Mouse (Mus musculus) midbrain, embryonic 11.5 days (tissue): Measurements from ENCODE around the gene Ryr3. TPM values are rescaled to one million over a fixed set of nuclear protein-coding genes. Genes with fewer than 3 reads are reported as not detected.

Experiments used
- ATAC-seq: fragments of 200-750 bp; cut with Nextera tagmentation; 2 replicates; pipeline ENCODE4 v1.8.0; 2017; ENCODE audit warnings: moderate TSS enrichment, moderate library complexity; ENCODE audit not compliant: low FRiP score
- DNase-seq: peaks from one replicate; pipeline ENCODE4 v3.0.0; 2015; ENCODE audit warnings: low spot score; ENCODE audit errors: missing footprints
- H3K27ac ChIP-seq: fragments of 300-500 bp; sonication (generic); 2 replicates; pipeline ENCODE4 v1.5.1; 2014; ENCODE audit warnings: low read depth, low read length
- H3K27me3 ChIP-seq: fragments of 300-500 bp; sonication (generic); 2 replicates; pipeline ENCODE4 v1.6.1; 2014; ENCODE audit warnings: mild to moderate bottlenecking, low read length, moderate library complexity, mixed read lengths; ENCODE audit not compliant: control insufficient read depth, insufficient read depth
- H3K36me3 ChIP-seq: fragments of 300-500 bp; sonication (generic); 2 replicates; pipeline ENCODE4 v1.6.1; 2014; ENCODE audit warnings: mild to moderate bottlenecking, low read length, moderate library complexity, mixed read lengths; ENCODE audit not compliant: control insufficient read depth, insufficient read depth
- H3K4me1 ChIP-seq: fragments of 300-500 bp; sonication (generic); 2 replicates; pipeline ENCODE4 v1.6.1; 2014; ENCODE audit warnings: low read length; ENCODE audit not compliant: control insufficient read depth, insufficient read depth
- H3K4me2 ChIP-seq: fragments of 300-500 bp; sonication (generic); 2 replicates; pipeline ENCODE4 v1.6.1; 2014; ENCODE audit warnings: mild to moderate bottlenecking, moderate library complexity
- H3K4me3 ChIP-seq: fragments of 300-500 bp; sonication (generic); 2 replicates; pipeline ENCODE4 v1.5.1; 2014; ENCODE audit warnings: low read depth, low read length
- H3K9ac ChIP-seq: fragments of 300-500 bp; sonication (generic); 2 replicates; pipeline ENCODE4 v1.6.1; 2014; ENCODE audit warnings: low read length
- H3K9me3 ChIP-seq: fragments of 300-500 bp; sonication (generic); 2 replicates; pipeline ENCODE4 v1.6.1; 2016; ENCODE audit warnings: low read length; ENCODE audit not compliant: control insufficient read depth
- WGBS: fragments of 180-500 bp; shearing (Covaris S2); extraction: QIAGEN DNeasy Blood & Tissue Kit; methylation state at CpG from one replicate; pipeline ENCODE4 v1.1.7; 2014; 5-methylcytosine and 5-hydroxymethylcytosine counted together
- polyA plus RNA-seq: library from polyadenylated mRNA; unstranded; fragments of >200 nt; fragmentation: Nextera tagmentation; extraction: Ambion mirVana; gene quantifications from 2 replicates; pipeline ENCODE4 v1.2.1, GENCODE M21; 2014

Gene Ryr3
- polyA plus RNA-seq, 1 experiment from 2014 or later: 1.4 TPM

- Histone ChIP-seq H3K4me2 (no peak overlapping the region), H3K9me3 (no peaks in the 10 kb centered on the region), H3K36me3 (no peaks in the 10 kb centered on the region), H3K9ac (no peak overlapping the region), H3K27me3 (no peaks in the 10 kb centered on the region), H3K4me3 (no peak overlapping the region), H3K4me1 (no peaks in the 10 kb centered on the region), H3K27ac (no peak overlapping the region)
- no peak for DNase-seq
- 100% methylated on average over 2 of the region's 2 CpGs for WGBS
- ATAC-seq: peak; percentile 38
These were observed 17.7 kb downstream of the Ryr3 start for GRCm38 (mm10) chr2:113199030-113199679.

DNA sequence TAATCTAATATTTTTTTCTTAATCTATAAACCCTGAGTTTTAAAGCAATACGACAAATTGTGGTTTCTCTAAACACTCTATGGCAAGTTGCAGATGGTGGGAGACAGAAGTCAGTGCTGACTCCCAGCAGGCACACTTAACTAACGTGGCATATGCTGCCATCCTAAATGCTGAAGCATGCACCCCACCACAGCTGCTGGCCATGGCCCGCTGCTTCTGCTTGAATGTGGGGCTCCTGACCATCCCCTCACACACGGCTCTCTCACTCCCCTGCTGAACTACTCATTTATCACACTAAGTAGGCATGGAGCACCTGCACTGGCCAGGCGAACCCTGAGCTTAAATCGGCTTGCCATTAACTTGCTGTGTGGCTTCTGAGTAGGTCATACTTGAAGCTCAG lies 29.7 kb downstream of the Ryr3 start:
- Histone ChIP-seq H3K4me3 (no peak overlapping the region), H3K27ac (no peak overlapping the region)
- 81% methylated on average over 6 of the region's 6 CpGs for WGBS

DNA sequence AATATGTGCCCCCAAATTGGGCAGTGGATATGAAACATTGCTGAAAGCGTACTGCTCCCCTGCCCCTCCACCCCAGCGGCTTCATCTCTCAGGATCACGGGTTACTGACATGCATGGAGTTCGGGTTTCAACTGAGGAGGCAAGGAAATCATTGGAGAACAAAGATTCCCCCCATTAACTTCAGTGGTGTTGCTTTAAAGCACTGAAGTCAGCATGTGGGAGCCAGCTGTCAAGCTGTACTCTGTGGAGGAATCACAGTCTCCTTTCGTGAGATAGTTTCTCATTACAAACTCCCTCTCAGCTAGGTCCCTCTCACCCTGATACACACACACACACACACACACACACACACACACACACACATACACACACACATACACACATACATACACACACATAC lies 35.2 kb downstream of the Ryr3 start:
- WGBS: 60% methylated on average over 5 of the region's 5 CpGs
- DNase-seq: no peak

More for the DNA sequence above, 29.7 kb downstream of the Ryr3 start:
- ATAC-seq (no peak), DNase-seq (no peak)
- Histone ChIP-seq H3K9me3 (no peaks in the 10 kb centered on the region), H3K36me3 (no peaks in the 10 kb centered on the region), H3K27me3 (no peaks in the 10 kb centered on the region), H3K4me2 (no peak overlapping the region), H3K9ac (no peak overlapping the region), H3K4me1 (no peaks in the 10 kb centered on the region)

GRCm38 (mm10) chr2:113178047-113178446 lies 38.8 kb downstream of the Ryr3 start:
- H3K9me3 ChIP-seq: no peaks in the 10 kb centered on the region
- no peak overlapping the region for H3K4me2 ChIP-seq
- H3K27ac ChIP-seq: no peak overlapping the region
- H3K4me1 ChIP-seq: no peaks in the 10 kb centered on the region
- no peak overlapping the region for H3K9ac ChIP-seq
- H3K27me3 ChIP-seq: no peaks in the 10 kb centered on the region
- ATAC-seq (no peak), DNase-seq (no peak)
- H3K4me3 ChIP-seq: no peak overlapping the region
- no peaks in the 10 kb centered on the region for H3K36me3 ChIP-seq

More for the DNA sequence above, 35.2 kb downstream of the Ryr3 start:
- Histone ChIP-seq H3K9me3 (no peaks in the 10 kb centered on the region), H3K9ac (no peak overlapping the region), H3K27ac (no peak overlapping the region), H3K27me3 (no peaks in the 10 kb centered on the region), H3K4me1 (no peaks in the 10 kb centered on the region), H3K4me3 (no peak overlapping the region), H3K36me3 (no peaks in the 10 kb centered on the region), H3K4me2 (no peak overlapping the region)
- ATAC-seq: no peak

- 60% methylated on average over 5 of the region's 5 CpGs for WGBS
- no peak overlapping the region for H3K4me3 ChIP-seq
- H3K27me3 ChIP-seq: no peaks in the 10 kb centered on the region
- no peaks in the 10 kb centered on the region for H3K36me3 ChIP-seq
- ATAC-seq: no peak
- H3K27ac ChIP-seq: no peak overlapping the region
- no peak overlapping the region for H3K4me2 ChIP-seq
- no peak for DNase-seq
- no peak overlapping the region for H3K9ac ChIP-seq
- no peaks in the 10 kb centered on the region for H3K9me3 ChIP-seq
- H3K4me1 ChIP-seq: no peaks in the 10 kb centered on the region
These were observed 40.6 kb downstream of the Ryr3 start for GRCm38 (mm10) chr2:113176337-113176736.

- 92% methylated on average over 4 of the region's 4 CpGs for WGBS
- Histone ChIP-seq H3K4me1 (no peaks in the 10 kb centered on the region), H3K27ac (no peak overlapping the region), H3K27me3 (no peaks in the 10 kb centered on the region), H3K36me3 (no peaks in the 10 kb centered on the region), H3K9me3 (no peaks in the 10 kb centered on the region), H3K4me3 (no peak overlapping the region), H3K4me2 (no peak overlapping the region), H3K9ac (no peak overlapping the region)
- ATAC-seq (no peak), DNase-seq (no peak)
These were observed 48.8 kb downstream of the Ryr3 start for GRCm38 (mm10) chr2:113168096-113168495.

DNA sequence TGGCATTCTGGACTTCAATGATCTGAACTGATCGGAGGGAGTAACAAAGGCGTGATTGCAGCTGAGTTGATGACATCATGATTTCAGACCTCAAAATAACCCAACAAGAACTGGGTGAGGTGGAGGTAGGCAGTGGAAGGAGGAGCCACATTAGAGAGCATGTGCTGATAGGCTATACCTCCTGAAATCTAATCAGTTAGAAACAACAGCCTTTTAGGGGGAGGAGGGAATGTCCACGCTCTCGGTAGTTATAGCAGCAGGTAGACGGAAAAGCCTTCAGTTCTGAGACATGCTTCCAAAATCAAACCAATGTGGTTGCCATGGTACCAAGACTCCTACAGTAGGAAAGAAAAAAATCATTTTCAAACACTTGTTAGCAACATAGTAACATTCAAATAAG lies 55.4 kb downstream of the Ryr3 start:
- no peak overlapping the region for H3K27ac ChIP-seq
- ATAC-seq (no peak), DNase-seq (no peak)
- H3K9me3 ChIP-seq: no peaks in the 10 kb centered on the region
- H3K27me3 ChIP-seq: no peaks in the 10 kb centered on the region
- no peaks in the 10 kb centered on the region for H3K36me3 ChIP-seq
- H3K4me2 ChIP-seq: no peak overlapping the region
- no peak overlapping the region for H3K4me3 ChIP-seq
- H3K9ac ChIP-seq: no peak overlapping the region
- 90% methylated on average over 5 of the region's 5 CpGs for WGBS
- no peaks in the 10 kb centered on the region for H3K4me1 ChIP-seq

- no peak overlapping the region for H3K4me3 ChIP-seq
- H3K4me2 ChIP-seq: no peak overlapping the region
- WGBS: 88% methylated on average over 3 of the region's 3 CpGs
- no peaks in the 10 kb centered on the region for H3K4me1 ChIP-seq
- no peak overlapping the region for H3K27ac ChIP-seq
- H3K36me3 ChIP-seq: no peaks in the 10 kb centered on the region
- no peak overlapping the region for H3K9ac ChIP-seq
- H3K27me3 ChIP-seq: no peaks in the 10 kb centered on the region
- no peak for DNase-seq
- no peak for ATAC-seq
- H3K9me3 ChIP-seq: no peaks in the 10 kb centered on the region
These were observed 79.1 kb downstream of the Ryr3 start for GRCm38 (mm10) chr2:113137766-113138165.

DNA sequence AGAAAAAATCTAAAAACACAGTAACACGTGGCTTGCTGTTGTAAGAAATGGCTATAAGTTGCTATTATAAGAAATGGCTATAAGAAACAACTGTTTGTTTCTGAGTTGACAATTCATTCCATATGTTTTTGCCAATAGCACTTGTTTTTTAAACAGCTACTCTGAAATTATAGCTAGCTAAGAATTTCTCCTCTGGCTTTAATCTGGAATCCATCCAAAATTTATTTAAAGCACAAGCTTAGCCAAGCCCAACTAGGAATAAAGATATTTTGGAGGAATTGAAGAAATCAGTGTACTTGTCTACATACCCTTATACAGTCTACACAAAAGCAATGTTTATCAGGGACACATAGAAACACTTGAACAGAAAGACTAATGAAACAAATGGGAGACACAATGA lies 93.4 kb downstream of the Ryr3 start:
- 85% methylated on average over 1 of the region's 1 CpGs for WGBS
- H3K4me2 ChIP-seq: no peak overlapping the region
- ATAC-seq: no peak
- H3K4me1 ChIP-seq: no peaks in the 10 kb centered on the region
- no peak overlapping the region for H3K9ac ChIP-seq
- H3K4me3 ChIP-seq: no peak overlapping the region
- H3K27me3 ChIP-seq: no peaks in the 10 kb centered on the region
- H3K27ac ChIP-seq: no peak overlapping the region
- DNase-seq: no peak
- H3K36me3 ChIP-seq: no peaks in the 10 kb centered on the region
- no peaks in the 10 kb centered on the region for H3K9me3 ChIP-seq
